ENCODE assay signal across 11 mouse cellular contexts in genomic region chr2:158273646-158274045, GRCm38 (mm10). TPM values are rescaled to one million over a fixed set of nuclear protein-coding genes. Genes with fewer than 3 reads are reported as not detected.
DNase-seq lines count a peak whose midpoint lies in the region; ATAC-seq and TF ChIP-seq lines count a peak whose summit lies in the region.
"Had no signal": no experiment of that assay in that cellular context is flagged by ENCODE, and none has a peak within 500 bp of the region (broad histone marks: within the 10 kb centered on the region; RNA-seq: fewer than 3 reads in every experiment).

No protein-coding gene starts in this region.

- no peaks in the 10 kb centered on the region for H3K9me3 ChIP-seq in midbrain, postnatal 0 days (ENCODE audit: low read length)
- H3K9me3 ChIP-seq in stomach, postnatal 0 days (ENCODE audit: control insufficient read depth, low read length): no peaks in the 10 kb centered on the region

- no peaks in the 10 kb centered on the region for H3K36me3 ChIP-seq in midbrain, postnatal 0 days (ENCODE audit: insufficient read depth, low read length)
- H3K36me3 ChIP-seq in stomach, postnatal 0 days (ENCODE audit: control insufficient read depth, insufficient read depth, low read length): no peaks in the 10 kb centered on the region

- H3K9ac ChIP-seq in midbrain, postnatal 0 days (replicated peaks; ENCODE audit: low read length, poor library complexity, severe bottlenecking): no peak overlapping the region
- H3K9ac ChIP-seq in stomach, postnatal 0 days (ENCODE audit: low read length): no peak overlapping the region

- H3K4me3 ChIP-seq in midbrain, postnatal 0 days (ENCODE audit: low read depth, low read length): no peak overlapping the region
- no peak overlapping the region for H3K4me3 ChIP-seq in stomach, postnatal 0 days (ENCODE audit: low read depth, low read length)
- H3K4me3 ChIP-seq: left cerebral cortex, adult 2 months had no signal

- WGBS in midbrain, postnatal 0 days: 21% methylated on average over 2 of the region's 2 CpGs
- 8% methylated on average over 2 of the region's 2 CpGs for WGBS in stomach, postnatal 0 days

- no peak overlapping the region for H3K4me2 ChIP-seq in midbrain, postnatal 0 days (ENCODE audit: low read depth, low read length, poor library complexity, severe bottlenecking)
- H3K4me2 ChIP-seq in stomach, postnatal 0 days (replicated peaks; ENCODE audit: low read depth): no peak overlapping the region

- no peak for TF ChIP-seq CTCF in midbrain, postnatal 0 days (IDR thresholded peaks at IDR 0.05)
- TF ChIP-seq CTCF in stomach, postnatal 0 days (IDR thresholded peaks at IDR 0.05; ENCODE audit: low read depth): no peak

- no peak overlapping the region for H3K27ac ChIP-seq in midbrain, postnatal 0 days (ENCODE audit: low read depth, low read length)
- no peak overlapping the region for H3K27ac ChIP-seq in stomach, postnatal 0 days (replicated peaks)
- H3K27ac ChIP-seq: left cerebral cortex, adult 2 months had no signal

- H3K4me1 ChIP-seq in midbrain, postnatal 0 days (ENCODE audit: insufficient read depth, low read length): no peaks in the 10 kb centered on the region
- H3K4me1 ChIP-seq in stomach, postnatal 0 days (replicated peaks; ENCODE audit: control insufficient read depth, insufficient read depth): no peaks in the 10 kb centered on the region

- H3K27me3 ChIP-seq in midbrain, postnatal 0 days (ENCODE audit: insufficient read depth, low read length): no peaks in the 10 kb centered on the region
- no peaks in the 10 kb centered on the region for H3K27me3 ChIP-seq in stomach, postnatal 0 days (ENCODE audit: control insufficient read depth, insufficient read depth, low read length)

- DNase-seq in embryo, embryonic 10.5 days (ENCODE audit: low spot score): peak; percentile 51
- no peak for DNase-seq in embryo, embryonic 10 days (ENCODE audit: low spot score)
- DNase-seq in brain, adult 2 months (ENCODE audit: low read depth, low spot score): peak; percentile 31
- DNase-seq in kidney, adult 9 months: peak; percentile 26
- DNase-seq in midbrain, postnatal 0 days (ENCODE audit: low spot score): peak; percentile 21
- DNase-seq in layer of hippocampus, postnatal 25 days (ENCODE audit: extremely low spot score in 1 of 2, low spot score in 1 of 2): no peak
- DNase-seq in stomach, postnatal 0 days (ENCODE audit: low spot score): no peak
- no peak for DNase-seq in cerebellum, adult 8-10 months

- no peak for ATAC-seq in midbrain, postnatal 0 days (ENCODE audit: low FRiP score)
- no peak for ATAC-seq in stomach, postnatal 0 days (ENCODE audit: low FRiP score, low TSS enrichment)

- TF ChIP-seq EP300 in stomach, postnatal 0 days (optimal IDR thresholded peaks at IDR 0.05): no peak

RNA-seq across cellular contexts. Expression of gene Bpi, which starts 15.8 kb away (rescaled TPM):
- 0.22 TPM in 1 of 2 replicates, not detected in the other for total RNA-seq in midbrain, postnatal 0 days (2014; rRNA removed)
- not detected in 2 replicates for polyA plus RNA-seq in midbrain, postnatal 0 days (2015; fragmentation: Nextera tagmentation; extraction: Ambion mirVana)
- total RNA-seq in layer of hippocampus, postnatal 25 days (2021): not detected
- polyA plus RNA-seq in stomach, postnatal 0 days (2015; fragmentation: Nextera tagmentation; extraction: Ambion mirVana): not detected in 2 replicates
- total RNA-seq: left cerebral cortex, adult 2 months had no signal
- polyA plus RNA-seq: frontal cortex, adult 2 months; heart, postnatal 0 days had no signal

RNA-seq across cellular contexts. Expression of gene Lbp, which starts 32.6 kb away (rescaled TPM):
- total RNA-seq in midbrain, postnatal 0 days (2014; rRNA removed): 8.8 and 17.8 TPM in 2 replicates
- polyA plus RNA-seq in midbrain, postnatal 0 days (2015; fragmentation: Nextera tagmentation; extraction: Ambion mirVana): 4.2 and 5.6 TPM in 2 replicates
- total RNA-seq in layer of hippocampus, postnatal 25 days (2021): 1 to 10 TPM; 1.3 to 2.7 TPM
- 3.1 and 3.4 TPM in 2 replicates for polyA plus RNA-seq in stomach, postnatal 0 days (2015; fragmentation: Nextera tagmentation; extraction: Ambion mirVana)

RNA-seq across cellular contexts. Expression of gene D630003M21Rik, which starts 44.6 kb away (rescaled TPM):
- 4.6 and 5.5 TPM in 2 replicates for total RNA-seq in midbrain, postnatal 0 days (2014; rRNA removed)
- polyA plus RNA-seq in midbrain, postnatal 0 days (2015; fragmentation: Nextera tagmentation; extraction: Ambion mirVana): 1.1 and 1.5 TPM in 2 replicates
- 1 to 10 TPM; 3.7 to 4.2 TPM for total RNA-seq in layer of hippocampus, postnatal 25 days (2021)
- 1.7 TPM in 2 replicates for polyA plus RNA-seq in stomach, postnatal 0 days (2015; fragmentation: Nextera tagmentation; extraction: Ambion mirVana)

Comparison
In these comparisons a context has a peak if more than half of its experiments do, and no peak if none do; other contexts are left out.
1. DNase-seq: peak in embryo, embryonic 10.5 days (single experiment), brain, adult 2 months (single experiment), kidney, adult 9 months (single experiment) and midbrain, postnatal 0 days (single experiment); none in embryo, embryonic 10 days (single experiment), layer of hippocampus, postnatal 25 days (0 of 2), stomach, postnatal 0 days (single experiment) and cerebellum, adult 8-10 months (single experiment).